Mouse (Mus musculus) MEL-GATA-1-ER (cell line): Measurements from ENCODE around the gene Gm29609.
"Not testable (repeated sequence)": the region's sequence is repeated elsewhere in the genome, so short reads cannot be mapped to it uniquely, and the experiment has no call there.

Experiments
- DNase-seq: peaks from one replicate; pipeline ENCODE4 v3.0.0-alpha.2; 2012; ENCODE audit warnings: low read depth; ENCODE audit errors: extremely low read depth

Gene Gm29609

GRCm38 (mm10) chr5:31179766-31180630, at the start of gene Gm29609, which contains the start of gene Gtf3c2:
Gene Gm29609, minus strand, starts transcription at chr5:31179911.
Gene Gtf3c2, minus strand, starts transcription at chr5:31180144.
- peak; percentile 93 for DNase-seq

- DNase-seq: no peak
Observed at GRCm38 (mm10) chr5:31226641-31227040, 46.9 kb upstream of the Gm29609 start.

GRCm38 (mm10) chr5:31222696-31223095, 43.0 kb upstream of the Gm29609 start:
- no peak for DNase-seq

GRCm38 (mm10) chr5:31221304-31221945, 41.7 kb upstream of the Gm29609 start:
- peak; percentile 86 for DNase-seq

GRCm38 (mm10) chr5:31220448-31221303, 41.0 kb upstream of the Gm29609 start, which contains the start of gene Ppm1g:
Gene Ppm1g, minus strand, starts transcription at chr5:31220687.
- peak; percentile 75 for DNase-seq

- DNase-seq: no peak
Observed at GRCm38 (mm10) chr5:31219911-31220447, 40.3 kb upstream of the Gm29609 start.

- no peak for DNase-seq
Observed at GRCm38 (mm10) chr5:31219474-31219873, 39.8 kb upstream of the Gm29609 start.

GRCm38 (mm10) chr5:31219070-31219469, 39.4 kb upstream of the Gm29609 start:
- DNase-seq: no peak

- DNase-seq: peak; percentile 86
Observed at GRCm38 (mm10) chr5:31218294-31218693, 38.6 kb upstream of the Gm29609 start.

- not testable (repeated sequence) for DNase-seq
Observed at GRCm38 (mm10) chr5:31216554-31216953, 36.8 kb upstream of the Gm29609 start.

- DNase-seq: no peak
Observed at GRCm38 (mm10) chr5:31204421-31204820, 24.7 kb upstream of the Gm29609 start.

GRCm38 (mm10) chr5:31203866-31204265, 24.2 kb upstream of the Gm29609 start:
- DNase-seq: no peak

- no peak for DNase-seq
Observed at GRCm38 (mm10) chr5:31202933-31203332, 23.2 kb upstream of the Gm29609 start.

GRCm38 (mm10) chr5:31201742-31202590, 22.3 kb upstream of the Gm29609 start, which contains the start of gene Zfp513:
Gene Zfp513, minus strand, starts transcription at chr5:31202303.
- DNase-seq: peak; percentile 100

- no peak for DNase-seq
Observed at GRCm38 (mm10) chr5:31201042-31201741, 21.5 kb upstream of the Gm29609 start.

- DNase-seq: no peak
Observed at GRCm38 (mm10) chr5:31200327-31200768, 20.6 kb upstream of the Gm29609 start.

GRCm38 (mm10) chr5:31199893-31200292, 20.2 kb upstream of the Gm29609 start:
- DNase-seq: no peak

GRCm38 (mm10) chr5:31199321-31199892, 19.7 kb upstream of the Gm29609 start:
- no peak for DNase-seq
